Mouse (Mus musculus) myocyte (in vitro differentiated cells): ENCODE measurements around the gene Srek1ip1.

Experiments used
- CEBPB ChIP-seq: IDR thresholded peaks from 2 replicates; pipeline ENCODE4 v1.6.1; 2011; ENCODE audit warnings: mild to moderate bottlenecking, moderate library complexity; ENCODE audit not compliant: poor library complexity, insufficient read depth, severe bottlenecking
- E2F4 ChIP-seq: IDR thresholded peaks from one replicate; pipeline ENCODE4 v1.6.1; 2011; ENCODE audit warnings: mild to moderate bottlenecking, control low read depth, moderate library complexity; ENCODE audit not compliant: insufficient read depth
- MAX ChIP-seq: IDR thresholded peaks from one replicate; pipeline ENCODE4 v1.6.1; 2011; ENCODE audit warnings: low read depth, mild to moderate bottlenecking, control low read depth
- MYOD1 ChIP-seq, 3 experiments: IDR thresholded peaks; one replicate each; pipeline ENCODE4 v1.6.1; 2011; ENCODE audit warnings: control low read depth in 2 of 3, low read depth in 2 of 3, mild to moderate bottlenecking in 2 of 3, moderate library complexity in 1 of 3; ENCODE audit not compliant: insufficient read length in 2 of 3, control insufficient read depth in 1 of 3
- MYOG ChIP-seq, 3 experiments: IDR thresholded peaks; one replicate each; pipeline ENCODE4 v1.6.1; 2011; ENCODE audit warnings: control low read depth in 2 of 3, low read depth in 2 of 3, mild to moderate bottlenecking in 2 of 3; ENCODE audit not compliant: insufficient read length in 2 of 3, control insufficient read depth in 1 of 3, insufficient read depth in 1 of 3
- POLR2A ChIP-seq: IDR thresholded peaks from one replicate; pipeline ENCODE4 v1.6.1; 2011; ENCODE audit warnings: low read depth, mild to moderate bottlenecking, control low read depth, moderate library complexity; ENCODE audit not compliant: insufficient read length
- POLR2AphosphoS2 ChIP-seq: IDR thresholded peaks from one replicate; pipeline ENCODE4 v1.6.1; 2011; ENCODE audit warnings: low read depth, control low read depth; ENCODE audit not compliant: insufficient read length
- REST ChIP-seq: IDR thresholded peaks from one replicate; pipeline ENCODE4 v1.6.1; 2011; ENCODE audit warnings: mild to moderate bottlenecking, control low read depth, moderate library complexity; ENCODE audit not compliant: insufficient read depth, insufficient read length
- SRF ChIP-seq: IDR thresholded peaks from one replicate; pipeline ENCODE4 v1.6.1; 2011; ENCODE audit warnings: low read depth; ENCODE audit not compliant: control insufficient read depth, insufficient read length
- TCF12 ChIP-seq: IDR thresholded peaks from one replicate; pipeline ENCODE4 v1.6.1; 2011; ENCODE audit warnings: mild to moderate bottlenecking, control low read depth; ENCODE audit not compliant: poor library complexity, insufficient read depth, severe bottlenecking
- TCF3 ChIP-seq: IDR thresholded peaks from one replicate; pipeline ENCODE4 v1.6.1; 2011; ENCODE audit warnings: low read depth, control low read depth; ENCODE audit not compliant: insufficient read length
- USF1 ChIP-seq: IDR thresholded peaks from one replicate; pipeline ENCODE4 v1.6.1; 2011; ENCODE audit warnings: low read depth, mild to moderate bottlenecking, control low read depth, moderate library complexity

- TF ChIP-seq POLR2A (no peak), CEBPB (no peak), TCF12 (no peak), MYOD1 (IDR thresholded peaks at IDR 0.05; ENCODE audit: control insufficient read depth in 1 of 3, insufficient read length in 2 of 3, low read depth in 2 of 3) (no peak), E2F4 (no peak), MAX (no peak), USF1 (no peak), MYOG (IDR thresholded peaks at IDR 0.05; ENCODE audit: control insufficient read depth in 1 of 3, insufficient read depth in 1 of 3, insufficient read length in 2 of 3, low read depth in 2 of 3) (no peak), REST (no peak), POLR2AphosphoS2 (no peak), SRF (no peak), TCF3 (no peak)
These were observed 40.5 kb downstream of the Srek1ip1 start for GRCm38 (mm10) chr13:104832811-104833210.
